Mouse (Mus musculus) MEL (cell line): ENCODE results near the gene Pcsk4. TPM values are rescaled to one million over a fixed set of nuclear protein-coding genes. Genes with fewer than 3 reads are reported as not detected.

Experiments
- DNase-seq: peaks from one replicate; pipeline ENCODE4 v3.0.0; 2011; ENCODE audit warnings: low read depth, low spot score
- H3K27ac ChIP-seq: 2 replicates; pipeline ENCODE4 v1.5.1; 2012; ENCODE audit warnings: low read depth, mild to moderate bottlenecking, control low read depth, low read length, moderate library complexity; ENCODE audit not compliant: control insufficient read depth
- H3K27me3 ChIP-seq, 2 experiments: fragments of 150-350 bp in 1 of 2; sonication (generic) in 1 of 2; 2 replicates each; pipeline ENCODE4 v1.6.1; 2012; ENCODE audit warnings: low read length in 2 of 2, mild to moderate bottlenecking in 2 of 2, improper control_type of control experiment in 1 of 2, moderate library complexity in 1 of 2; ENCODE audit not compliant: insufficient read depth in 2 of 2, control insufficient read depth in 1 of 2
- H3K36me3 ChIP-seq, 2 experiments: 2 replicates each; pipeline ENCODE4 v1.6.1; 2012 to 2014; ENCODE audit warnings: low read length in 2 of 2, improper control_type of control experiment in 1 of 2, inconsistent platforms in 1 of 2, mild to moderate bottlenecking in 1 of 2; ENCODE audit not compliant: insufficient read depth in 2 of 2, control insufficient read depth in 1 of 2
- H3K4me1 ChIP-seq, 2 experiments: fragments of 150-350 bp in 1 of 2; sonication (generic) in 1 of 2; 2 replicates each; pipeline ENCODE4 v1.6.1; 2012; ENCODE audit warnings: low read length in 2 of 2, improper control_type of control experiment in 1 of 2, mild to moderate bottlenecking in 1 of 2; ENCODE audit not compliant: insufficient read depth in 2 of 2, control insufficient read depth in 1 of 2
- H3K4me3 ChIP-seq, 2 experiments: fragments of 150-350 bp in 1 of 2; sonication (generic) in 1 of 2; 2 replicates each; pipeline ENCODE4 v1.5.1; 2012; ENCODE audit warnings: low read depth in 2 of 2, low read length in 2 of 2, mild to moderate bottlenecking in 2 of 2, moderate library complexity in 2 of 2, control low read depth in 1 of 2, improper control_type of control experiment in 1 of 2; ENCODE audit not compliant: control insufficient read depth in 1 of 2, insufficient read depth in 1 of 2
- H3K79me2 ChIP-seq: 2 replicates; pipeline ENCODE4 v1.6.1; 2012; ENCODE audit warnings: mild to moderate bottlenecking, low read length, moderate library complexity; ENCODE audit not compliant: control insufficient read depth, poor library complexity, insufficient read depth
- H3K9ac ChIP-seq: 2 replicates; pipeline ENCODE4 v1.6.1; 2012; ENCODE audit warnings: low read depth, mild to moderate bottlenecking, control low read depth, low read length, moderate library complexity; ENCODE audit not compliant: control insufficient read depth, poor library complexity, severe bottlenecking
- H3K9me3 ChIP-seq: fragments of 150-350 bp; sonication (generic); replicated peaks from 2 replicates; pipeline ENCODE4 v1.6.1; 2012; ENCODE audit warnings: mild to moderate bottlenecking, low read length, improper control_type of control experiment, moderate library complexity; ENCODE audit not compliant: insufficient read depth
- BHLHE40 ChIP-seq: IDR thresholded peaks from 2 replicates; pipeline ENCODE4 v1.6.1; 2012; ENCODE audit warnings: low read depth, mild to moderate bottlenecking, inconsistent platforms, low read length, improper control_type of control experiment, borderline replicate concordance
- CTCF ChIP-seq, 3 experiments: IDR thresholded peaks in 2 of 3; conservative IDR thresholded peaks in 1 of 3; 2 replicates each; pipeline ENCODE4 v1.5.1; 2011 to 2012; ENCODE audit warnings: low read length in 3 of 3, low read depth in 2 of 3, mild to moderate bottlenecking in 2 of 3, improper control_type of control experiment in 1 of 3, inconsistent platforms in 1 of 3, mixed read lengths in 1 of 3, moderate library complexity in 1 of 3; ENCODE audit not compliant: control insufficient read depth in 1 of 3, insufficient read depth in 1 of 3, poor library complexity in 1 of 3, severe bottlenecking in 1 of 3
- GABPA ChIP-seq: IDR thresholded peaks from 2 replicates; pipeline ENCODE4 v1.6.1; 2012; ENCODE audit warnings: low read depth, mild to moderate bottlenecking, inconsistent platforms, low read length, improper control_type of control experiment, moderate library complexity
- HCFC1 ChIP-seq: IDR thresholded peaks from 2 replicates; pipeline ENCODE4 v1.6.1; 2012; ENCODE audit warnings: low read depth, mild to moderate bottlenecking, inconsistent platforms, low read length, improper control_type of control experiment, moderate library complexity
- KAT2A ChIP-seq: conservative IDR thresholded peaks from 2 replicates; pipeline ENCODE4 v1.6.1; 2012; ENCODE audit warnings: low read depth, low read length, improper control_type of control experiment, inconsistent platforms
- MAZ ChIP-seq: IDR thresholded peaks from 2 replicates; pipeline ENCODE4 v1.6.1; 2012; ENCODE audit warnings: low read depth, mild to moderate bottlenecking, inconsistent platforms, low read length, improper control_type of control experiment
- MYC ChIP-seq: IDR thresholded peaks from 2 replicates; pipeline ENCODE4 v1.6.1; 2011; ENCODE audit warnings: low read depth, mild to moderate bottlenecking, low read length, improper control_type of control experiment, moderate library complexity
- NRF1 ChIP-seq: IDR thresholded peaks from 2 replicates; pipeline ENCODE4 v1.6.1; 2014; ENCODE audit warnings: low read depth, mild to moderate bottlenecking, inconsistent platforms, low read length, improper control_type of control experiment, moderate library complexity; ENCODE audit not compliant: poor library complexity, insufficient read depth, severe bottlenecking
- POLR2A ChIP-seq, 2 experiments: IDR thresholded peaks; 2 replicates each; pipeline ENCODE4 v1.6.1; 2011 to 2012; ENCODE audit warnings: low read length in 2 of 2, mild to moderate bottlenecking in 2 of 2, control low read depth in 1 of 2, improper control_type of control experiment in 1 of 2, low read depth in 1 of 2, moderate library complexity in 1 of 2; ENCODE audit not compliant: control insufficient read depth in 1 of 2, insufficient read depth in 1 of 2, poor library complexity in 1 of 2
- RAD21 ChIP-seq: IDR thresholded peaks from 2 replicates; pipeline ENCODE4 v1.6.1; 2011; ENCODE audit warnings: mild to moderate bottlenecking, low read depth, low read length, improper control_type of control experiment
- RCOR1 ChIP-seq: IDR thresholded peaks from 2 replicates; pipeline ENCODE4 v1.6.1; 2012; ENCODE audit warnings: low read depth, mild to moderate bottlenecking, inconsistent platforms, low read length, improper control_type of control experiment
- SIN3A ChIP-seq: IDR thresholded peaks from 2 replicates; pipeline ENCODE4 v1.6.1; 2012; ENCODE audit warnings: low read length, improper control_type of control experiment, inconsistent platforms
- SMC3 ChIP-seq: IDR thresholded peaks from 2 replicates; pipeline ENCODE4 v1.6.1; 2011; ENCODE audit warnings: low read depth, low read length, improper control_type of control experiment
- UBTF ChIP-seq: IDR thresholded peaks from 2 replicates; pipeline ENCODE4 v1.6.1; 2012; ENCODE audit warnings: low read depth, mild to moderate bottlenecking, inconsistent platforms, low read length, improper control_type of control experiment, moderate library complexity, borderline replicate concordance; ENCODE audit not compliant: insufficient read depth
- USF1 ChIP-seq: IDR thresholded peaks from 2 replicates; pipeline ENCODE4 v1.6.1; 2014; ENCODE audit warnings: low read depth, mild to moderate bottlenecking, inconsistent platforms, low read length, improper control_type of control experiment, moderate library complexity
- ZC3H11A ChIP-seq: IDR thresholded peaks from 2 replicates; pipeline ENCODE4 v1.6.1; 2012; ENCODE audit warnings: low read depth, mild to moderate bottlenecking, inconsistent platforms, low read length, improper control_type of control experiment
- ZMIZ1 ChIP-seq: IDR thresholded peaks from 2 replicates; pipeline ENCODE4 v1.6.1; 2012; ENCODE audit warnings: low read depth, mild to moderate bottlenecking, inconsistent platforms, low read length, improper control_type of control experiment, moderate library complexity
- ZNF384 ChIP-seq: IDR thresholded peaks from 2 replicates; pipeline ENCODE4 v1.6.1; 2012; ENCODE audit warnings: low read depth, mild to moderate bottlenecking, inconsistent platforms, low read length, improper control_type of control experiment
- polyA plus RNA-seq, 2 experiments: library from polyadenylated mRNA; stranded (reverse) in 1 of 2; unstranded in 1 of 2; fragments of >175 nt in 1 of 2; fragments of >200 nt in 1 of 2; gene quantifications; 2 replicates each; pipeline versions ENCODE4 v1.2.1 to v1.2.4; 2012; ENCODE audit warnings: low replicate concordance in 2 of 2, low read depth in 1 of 2; ENCODE audit not compliant: insufficient read length in 2 of 2, insufficient read depth in 1 of 2, missing spikeins in 1 of 2
- total RNA-seq: library from RNA; depleted of rRNA; stranded (reverse); fragments of 300-350 nt; gene quantifications from 2 replicates; pipeline ENCODE4 v1.2.3, GENCODE M21; 2012

The Pcsk4 gene
- total and polyA plus RNA-seq, 3 experiments: 6.5 to 23.1 TPM; not detected in 1

- DNase-seq: no peak
- peaks cover 6 to 9% of the 10 kb centered on the region in 2 experiments; a peak in 3 of 4 replicates for H3K36me3 ChIP-seq
- no peak overlapping the region for H3K27ac ChIP-seq
- H3K4me1 ChIP-seq: peaks cover 0 to 21% of the 10 kb centered on the region in 2 experiments; a peak in 2 of 4 replicates
- no peaks in the 10 kb centered on the region for H3K27me3 ChIP-seq
- no peak overlapping the region for H3K9ac ChIP-seq
- peaks cover 19% of the 10 kb centered on the region for H3K79me2 ChIP-seq
- H3K4me3 ChIP-seq: no peak overlapping the region
- no peaks in the 10 kb centered on the region for H3K9me3 ChIP-seq
- TF ChIP-seq GABPA: no peak
- no peak for TF ChIP-seq SMC3
- TF ChIP-seq HCFC1: no peak
- TF ChIP-seq UBTF: no peak
- TF ChIP-seq SIN3A: no peak
- TF ChIP-seq MYC: no peak
- TF ChIP-seq RAD21: no peak
- no peak for TF ChIP-seq USF1
- TF ChIP-seq ZMIZ1: no peak
- TF ChIP-seq BHLHE40: no peak
- TF ChIP-seq, all 39 proteins: peak for 0
Observed at GRCm38 (mm10) chr10:80296824-80297223, 32.5 kb downstream of the Pcsk4 start.

- Histone ChIP-seq H3K27me3 (no peaks in the 10 kb centered on the region), H3K79me2 (peaks cover 19% of the 10 kb centered on the region), H3K9me3 (no peaks in the 10 kb centered on the region), H3K4me1 (peaks cover 0 to 23% of the 10 kb centered on the region in 2 experiments; a peak in 2 of 4 replicates), H3K9ac (peak within 1 kb of the TSS; percentile 98; the same call in 1 of the 2 replicates), H3K27ac (0 out of 2 replicates have a peak within 1 kb of the TSS, but pooled peaks have one; percentile 1), H3K4me3 (no peak within 1 kb of the TSS; a peak in 1 of 4 replicates), H3K36me3 (peaks cover 6 to 9% of the 10 kb centered on the region in 2 experiments; a peak in 3 of 4 replicates)
- DNase-seq: peak; percentile 84
- TF ChIP-seq KAT2A (no peak), MYC (peak; percentile 50; the same call in 1 of the 2 replicates), NRF1 (peak; percentile 53; the same call in 1 of the 2 replicates), POLR2A (IDR thresholded peaks at IDR 0.05; ENCODE audit: control insufficient read depth in 1 of 2, insufficient read depth in 1 of 2, low read depth in 1 of 2, low read length in 2 of 2, poor library complexity in 1 of 2) (no peak), MAZ (0 out of 2 replicates have a peak, but pooled peaks have one; percentile 23), ZNF384 (no peak), SMC3 (peak; percentile 81), ZC3H11A (peak; percentile 37; the same call in 1 of the 2 replicates), RCOR1 (no peak), CTCF (IDR thresholded peaks at IDR 0.05 in 2 of 3, conservative IDR thresholded peaks at IDR 0.05 in 1 of 3; ENCODE audit: control insufficient read depth in 1 of 3, insufficient read depth in 1 of 3, low read depth in 2 of 3, low read length in 3 of 3, poor library complexity in 1 of 3, severe bottlenecking in 1 of 3) (peak; percentile 53 to 77 (median 76)), RAD21 (peak; percentile 48), SIN3A (peak; percentile 62; the same call in 1 of the 2 replicates)
Observed at GRCm38 (mm10) chr10:80295618-80296425, 33.5 kb downstream of the Pcsk4 start, which contains the start of gene Apc2. Gene Apc2, plus strand, starts transcription at chr10:80295977.
